Mouse (Mus musculus) stomach, postnatal 0 days (tissue): ENCODE results near the gene Kif2c. TPM values are rescaled to one million over a fixed set of nuclear protein-coding genes. Genes with fewer than 3 reads are reported as not detected.
A peak's percentile ranks its signal among the peaks of the same experiment; 100 is the strongest.

Experiments
- ATAC-seq: fragments of 200-750 bp; cut with Nextera tagmentation; 2 replicates; pipeline ENCODE4 v1.8.0; 2017; ENCODE audit not compliant: low FRiP score, low TSS enrichment
- DNase-seq: peaks from one replicate; pipeline ENCODE4 v3.0.0-alpha.2; 2016; ENCODE audit warnings: low spot score
- H3K27ac ChIP-seq: fragments of 300-500 bp; sonication (generic); replicated peaks from 2 replicates; pipeline ENCODE4 v1.5.1; 2014; ENCODE audit warnings: mild to moderate bottlenecking, control low read depth
- H3K27me3 ChIP-seq: fragments of 300-500 bp; sonication (generic); 2 replicates; pipeline ENCODE4 v1.6.1; 2014; ENCODE audit warnings: low read length; ENCODE audit not compliant: control insufficient read depth, insufficient read depth
- H3K36me3 ChIP-seq: fragments of 300-500 bp; sonication (generic); 2 replicates; pipeline ENCODE4 v1.6.1; 2014; ENCODE audit warnings: low read length, mixed read lengths; ENCODE audit not compliant: control insufficient read depth, insufficient read depth
- H3K4me1 ChIP-seq: fragments of 300-500 bp; sonication (generic); replicated peaks from 2 replicates; pipeline ENCODE4 v1.6.1; 2014; ENCODE audit warnings: antibody characterized with exemption; ENCODE audit not compliant: control insufficient read depth, insufficient read depth
- H3K4me2 ChIP-seq: fragments of 300-500 bp; sonication (generic); replicated peaks from 2 replicates; pipeline ENCODE4 v1.6.1; 2014; ENCODE audit warnings: low read depth, mild to moderate bottlenecking, control low read depth, moderate library complexity
- H3K4me3 ChIP-seq: fragments of 300-500 bp; sonication (generic); 2 replicates; pipeline ENCODE4 v1.5.1; 2014; ENCODE audit warnings: low read depth, low read length, control low read depth
- H3K9ac ChIP-seq: fragments of 300-500 bp; sonication (generic); 2 replicates; pipeline ENCODE4 v1.6.1; 2014; ENCODE audit warnings: mild to moderate bottlenecking, low read length, control low read depth, mixed read lengths
- H3K9me3 ChIP-seq: fragments of 300-500 bp; sonication (generic); 2 replicates; pipeline ENCODE4 v1.6.1; 2016; ENCODE audit warnings: low read length; ENCODE audit not compliant: control insufficient read depth
- CTCF ChIP-seq: IDR thresholded peaks from 2 replicates; pipeline ENCODE4 v1.5.1; 2016; ENCODE audit warnings: antibody characterized with exemption, low read depth, mild to moderate bottlenecking, moderate library complexity
- EP300 ChIP-seq: optimal IDR thresholded peaks from 2 replicates; pipeline ENCODE3; 2016; ENCODE audit warnings: antibody characterized with exemption
- WGBS: fragments of 180-500 bp; shearing (Covaris S2); extraction: QIAGEN DNeasy Blood & Tissue Kit; methylation state at CpG from one replicate; pipeline ENCODE4 v1.1.7; 2014; 5-methylcytosine and 5-hydroxymethylcytosine counted together
- polyA plus RNA-seq: library from polyadenylated mRNA; unstranded; fragments of >200 nt; fragmentation: Nextera tagmentation; extraction: Ambion mirVana; gene quantifications from 2 replicates; pipeline ENCODE4 v1.2.1, GENCODE M21; 2015

Kif2c gene
- polyA plus RNA-seq, 1 experiment from 2014 or later, result 11.5 TPM

GRCm38 (mm10) chr4:117146176-117146575 is 36.3 kb downstream of the Kif2c start:
- H3K27ac ChIP-seq, result no peak overlapping the region
- H3K4me2 ChIP-seq, result no peak overlapping the region
- H3K9me3 ChIP-seq, result no peaks in the 10 kb centered on the region
- WGBS, result 39% methylated on average over 15 of the region's 15 CpGs
- H3K4me3 ChIP-seq, result no peak overlapping the region
- TF ChIP-seq CTCF, result peak; percentile 98
- TF ChIP-seq EP300, result no peak
- ATAC-seq (peak; percentile 55), DNase-seq (peak; percentile 94)
- no peak overlapping the region for H3K9ac ChIP-seq
- H3K27me3 ChIP-seq, result no peaks in the 10 kb centered on the region
- H3K4me1 ChIP-seq, result no peaks in the 10 kb centered on the region
- peaks cover 6% of the 10 kb centered on the region for H3K36me3 ChIP-seq

- ATAC-seq, result no peak
- Histone ChIP-seq H3K4me1 (no peaks in the 10 kb centered on the region), H3K9ac (no peak overlapping the region), H3K36me3 (peaks cover 2% of the 10 kb centered on the region), H3K9me3 (no peaks in the 10 kb centered on the region), H3K27me3 (no peaks in the 10 kb centered on the region), H3K4me3 (no peak overlapping the region), H3K4me2 (no peak overlapping the region), H3K27ac (no peak overlapping the region)
- TF ChIP-seq EP300 (no peak), CTCF (no peak)
- WGBS, result 93% methylated on average over 13 of the region's 13 CpGs
- DNase-seq, result no peak
These were observed 37.2 kb downstream of the Kif2c start for GRCm38 (mm10) chr4:117145248-117145647.

- H3K4me3 ChIP-seq, result no peak overlapping the region
- TF ChIP-seq EP300, result no peak
- TF ChIP-seq CTCF, result no peak
- H3K4me2 ChIP-seq, result no peak overlapping the region
- no peak overlapping the region for H3K9ac ChIP-seq
- 45% methylated on average over 7 of the region's 7 CpGs for WGBS
- H3K27ac ChIP-seq, result no peak overlapping the region
- no peaks in the 10 kb centered on the region for H3K27me3 ChIP-seq
- no peaks in the 10 kb centered on the region for H3K9me3 ChIP-seq
- no peaks in the 10 kb centered on the region for H3K36me3 ChIP-seq
- H3K4me1 ChIP-seq, result no peaks in the 10 kb centered on the region
- DNase-seq (no peak), ATAC-seq (no peak)
These were observed 39.4 kb downstream of the Kif2c start for GRCm38 (mm10) chr4:117143023-117143422.

GRCm38 (mm10) chr4:117140613-117141012 is 41.8 kb downstream of the Kif2c start:
- WGBS, result 38% methylated on average over 4 of the region's 4 CpGs
- Histone ChIP-seq H3K9me3 (no peaks in the 10 kb centered on the region), H3K4me1 (no peaks in the 10 kb centered on the region), H3K36me3 (no peaks in the 10 kb centered on the region), H3K4me3 (no peak overlapping the region), H3K9ac (no peak overlapping the region), H3K4me2 (no peak overlapping the region), H3K27ac (no peak overlapping the region), H3K27me3 (no peaks in the 10 kb centered on the region)
- no peak for DNase-seq
- ATAC-seq, result no peak
- TF ChIP-seq CTCF (peak; percentile 67), EP300 (no peak)

GRCm38 (mm10) chr4:117139217-117139612 is 43.2 kb downstream of the Kif2c start:
- DNase-seq (peak; percentile 52), ATAC-seq (no peak)
- WGBS, result 0% methylated on average over 2 of the region's 2 CpGs
- Histone ChIP-seq H3K4me3 (no peak overlapping the region), H3K27ac (no peak overlapping the region), H3K9ac (no peak overlapping the region), H3K4me2 (no peak overlapping the region), H3K9me3 (no peaks in the 10 kb centered on the region), H3K4me1 (no peaks in the 10 kb centered on the region), H3K36me3 (no peaks in the 10 kb centered on the region), H3K27me3 (no peaks in the 10 kb centered on the region)
- no peak for TF ChIP-seq EP300
- TF ChIP-seq CTCF, result peak; percentile 86

GRCm38 (mm10) chr4:117138295-117139216 is 43.9 kb downstream of the Kif2c start:
- Histone ChIP-seq H3K27ac (no peak overlapping the region), H3K27me3 (no peaks in the 10 kb centered on the region)
- no peak for ATAC-seq

More at GRCm38 (mm10) chr4:117138295-117139216, 43.9 kb downstream of the Kif2c start:
- no peak overlapping the region for H3K4me2 ChIP-seq
- no peaks in the 10 kb centered on the region for H3K36me3 ChIP-seq
- H3K4me1 ChIP-seq, result no peaks in the 10 kb centered on the region
- no peak overlapping the region for H3K9ac ChIP-seq
- H3K9me3 ChIP-seq, result no peaks in the 10 kb centered on the region
- no peak for DNase-seq
- TF ChIP-seq CTCF (no peak), EP300 (no peak)
- H3K4me3 ChIP-seq, result no peak overlapping the region
- WGBS, result 60% methylated on average over 15 of the region's 17 CpGs
